Mouse (Mus musculus): Measurements from ENCODE around the gene Patl2. TPM values are rescaled to one million over a fixed set of nuclear protein-coding genes. Genes with fewer than 3 reads are reported as not detected.
A peak's percentile ranks its signal among the peaks of the same experiment; 100 is the strongest.

The Patl2 gene
- polyA plus RNA-seq, 1 experiment from 2014 or later: 0.08 TPM

DNA sequence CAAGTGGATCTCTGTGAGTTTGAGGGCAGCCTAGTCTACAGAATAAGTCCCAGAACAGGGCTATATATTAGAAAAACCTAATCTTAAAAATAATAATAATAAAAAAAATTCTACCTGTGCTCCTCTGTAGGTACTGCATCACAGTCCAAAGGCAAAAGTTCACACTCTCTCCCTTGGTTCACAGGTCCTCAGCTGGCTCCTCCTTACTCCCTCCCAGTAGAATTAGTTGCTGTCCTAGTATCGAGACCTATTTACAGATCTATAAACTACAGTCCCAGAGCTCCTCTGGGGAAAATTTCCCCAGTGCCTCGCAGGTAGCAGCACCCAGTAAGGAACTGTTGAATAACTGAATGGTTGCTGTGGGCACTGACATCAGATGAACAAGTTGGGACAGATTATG, 45.2 kb downstream of the Patl2 start:
- WGBS: 87% methylated on average over 2 of the region's 2 CpGs
- H3K36me3 ChIP-seq (ENCODE audit: control insufficient read depth, insufficient read depth, low read length): no peaks in the 10 kb centered on the region
- H3K27ac ChIP-seq (ENCODE audit: low read depth, low read length): no peak overlapping the region
- no peak overlapping the region for H3K9ac ChIP-seq (ENCODE audit: low read depth, low read length)
- no peaks in the 10 kb centered on the region for H3K27me3 ChIP-seq (replicated peaks; ENCODE audit: control insufficient read depth, insufficient read depth, low read length)
- H3K4me2 ChIP-seq (ENCODE audit: low read length): no peak overlapping the region
- no peak for ATAC-seq
- H3K9me3 ChIP-seq (ENCODE audit: control insufficient read depth, low read length): peaks cover 2% of the 10 kb centered on the region; the same call in 1 of the 2 replicates
- H3K4me1 ChIP-seq (ENCODE audit: control insufficient read depth, insufficient read depth, low read depth, low read length): no peaks in the 10 kb centered on the region
- no peak overlapping the region for H3K4me3 ChIP-seq (ENCODE audit: low read length)

DNA sequence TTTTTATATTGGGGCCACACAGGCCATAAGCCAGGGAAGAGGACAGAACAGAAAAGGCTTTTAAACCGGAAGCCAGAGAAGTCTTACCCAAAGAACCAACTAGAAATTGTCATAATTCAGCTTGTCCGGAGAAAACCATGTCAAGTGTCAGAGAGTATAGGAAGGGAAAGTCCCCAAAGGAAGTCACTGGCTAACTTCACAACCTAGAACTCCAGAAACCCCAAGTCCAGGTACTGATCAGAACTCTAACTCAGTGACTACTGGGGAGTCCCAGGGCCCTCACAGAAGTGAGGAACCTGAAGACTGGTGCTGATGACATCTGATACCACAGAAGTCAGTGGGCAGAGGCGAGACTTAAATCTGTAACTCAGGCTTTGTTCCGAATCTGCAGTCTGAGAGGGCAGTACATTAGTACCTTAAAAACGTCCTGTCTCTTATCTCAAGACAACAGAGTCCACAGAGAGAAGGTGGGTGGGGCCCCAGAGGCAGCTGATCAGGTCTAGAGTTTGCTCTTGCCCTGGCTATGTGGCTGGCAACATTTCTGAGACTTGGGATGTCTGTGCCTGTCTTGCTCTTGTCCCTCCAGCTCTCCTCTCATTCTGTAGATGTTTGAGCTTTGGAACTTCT, 48.0 kb downstream of the Patl2 start:
- Histone ChIP-seq H3K27me3 (replicated peaks; ENCODE audit: control insufficient read depth, insufficient read depth, low read length) (no peaks in the 10 kb centered on the region), H3K36me3 (ENCODE audit: control insufficient read depth, insufficient read depth, low read length) (no peaks in the 10 kb centered on the region), H3K9ac (ENCODE audit: low read depth, low read length) (no peak overlapping the region), H3K4me2 (ENCODE audit: low read length) (no peak overlapping the region), H3K4me3 (ENCODE audit: low read length) (no peak overlapping the region), H3K4me1 (ENCODE audit: control insufficient read depth, insufficient read depth, low read depth, low read length) (no peaks in the 10 kb centered on the region), H3K9me3 (ENCODE audit: control insufficient read depth, low read length) (peaks cover 2% of the 10 kb centered on the region; the same call in 1 of the 2 replicates), H3K27ac (ENCODE audit: low read depth, low read length) (no peak overlapping the region)
- 62% methylated on average over 5 of the region's 5 CpGs for WGBS
- no peak for ATAC-seq

DNA sequence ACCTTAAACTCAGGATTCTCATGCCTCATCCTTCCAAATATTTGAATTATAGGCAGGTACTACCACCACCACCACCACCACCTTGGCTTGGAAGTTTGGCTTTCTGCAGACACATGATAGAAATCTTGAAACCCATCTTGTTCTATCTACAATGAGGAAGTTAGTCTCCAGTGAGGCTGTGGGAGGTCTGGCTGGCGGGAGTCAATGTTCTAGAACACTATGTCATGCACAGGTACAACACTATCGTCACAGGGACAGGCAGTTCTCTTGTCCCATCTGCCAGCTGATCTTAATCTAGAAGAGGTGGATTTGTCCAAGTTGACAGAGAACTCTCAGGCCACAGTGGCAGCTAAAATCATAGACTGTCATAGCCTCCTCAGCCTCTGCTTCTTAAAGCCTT, 53.4 kb downstream of the Patl2 start:
- no peak overlapping the region for H3K9ac ChIP-seq (ENCODE audit: low read depth, low read length)
- no peak overlapping the region for H3K4me2 ChIP-seq (ENCODE audit: low read length)
- H3K27ac ChIP-seq (ENCODE audit: low read depth, low read length): no peak overlapping the region
- no peak overlapping the region for H3K4me3 ChIP-seq (ENCODE audit: low read length)
- no peaks in the 10 kb centered on the region for H3K36me3 ChIP-seq (ENCODE audit: control insufficient read depth, insufficient read depth, low read length)
- ATAC-seq: no peak
- 88% methylated on average over 2 of the region's 2 CpGs for WGBS
- H3K27me3 ChIP-seq (replicated peaks; ENCODE audit: control insufficient read depth, insufficient read depth, low read length): no peaks in the 10 kb centered on the region
- peaks cover 2% of the 10 kb centered on the region; the same call in 1 of the 2 replicates for H3K9me3 ChIP-seq (ENCODE audit: control insufficient read depth, low read length)
- no peaks in the 10 kb centered on the region for H3K4me1 ChIP-seq (ENCODE audit: control insufficient read depth, insufficient read depth, low read depth, low read length)

DNA sequence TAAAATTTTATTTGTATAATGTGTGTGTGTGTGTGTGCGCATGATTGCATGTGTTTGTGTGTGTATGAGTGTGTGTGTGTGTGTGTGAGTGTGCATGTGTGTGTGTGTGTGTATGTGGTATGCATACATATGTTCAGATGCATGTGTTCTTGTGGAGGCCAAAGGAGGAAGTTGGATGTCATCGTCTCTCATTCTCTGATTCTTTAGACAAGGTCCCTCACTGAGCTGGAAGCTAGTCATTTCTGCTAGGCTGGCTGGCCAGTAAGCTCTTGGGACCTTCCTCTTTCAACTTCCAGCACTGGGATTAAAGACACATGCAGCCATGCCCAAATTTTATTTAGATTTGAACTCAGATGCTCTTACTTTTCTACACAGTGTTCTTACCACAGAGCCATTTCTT, 53.9 kb downstream of the Patl2 start:
- ATAC-seq: no peak
- H3K9ac ChIP-seq (ENCODE audit: low read depth, low read length): no peak overlapping the region
- no peak overlapping the region for H3K27ac ChIP-seq (ENCODE audit: low read depth, low read length)
- WGBS: 90% methylated on average over 2 of the region's 2 CpGs
- peaks cover 2% of the 10 kb centered on the region; the same call in 1 of the 2 replicates for H3K9me3 ChIP-seq (ENCODE audit: control insufficient read depth, low read length)
- H3K4me1 ChIP-seq (ENCODE audit: control insufficient read depth, insufficient read depth, low read depth, low read length): no peaks in the 10 kb centered on the region
- no peaks in the 10 kb centered on the region for H3K36me3 ChIP-seq (ENCODE audit: control insufficient read depth, insufficient read depth, low read length)
- H3K4me3 ChIP-seq (ENCODE audit: low read length): no peak overlapping the region
- H3K27me3 ChIP-seq (replicated peaks; ENCODE audit: control insufficient read depth, insufficient read depth, low read length): no peaks in the 10 kb centered on the region
- no peak overlapping the region for H3K4me2 ChIP-seq (ENCODE audit: low read length)

DNA sequence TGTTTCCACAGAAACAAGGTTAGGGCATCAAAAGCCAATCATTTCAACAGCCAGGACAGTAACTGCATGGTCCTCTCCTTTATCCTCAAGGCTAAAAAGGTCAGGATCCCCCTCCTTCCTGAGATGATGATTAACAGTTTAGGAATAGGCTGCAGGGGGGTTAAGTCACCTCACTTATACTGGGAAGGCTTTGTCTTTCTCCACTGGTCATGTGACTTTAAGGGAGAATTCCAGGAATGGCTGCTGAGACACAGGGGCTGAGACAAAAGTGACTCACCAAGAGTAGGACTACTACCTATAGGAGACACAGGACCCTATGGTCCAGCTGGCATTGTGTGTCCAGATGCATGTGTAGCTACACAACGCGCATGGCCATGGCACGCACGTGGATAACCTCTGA, 58.4 kb downstream of the Patl2 start:
- no peaks in the 10 kb centered on the region for H3K9me3 ChIP-seq (ENCODE audit: control insufficient read depth, low read length)
- no peak overlapping the region for H3K27ac ChIP-seq (ENCODE audit: low read depth, low read length)
- H3K9ac ChIP-seq (ENCODE audit: low read depth, low read length): no peak overlapping the region
- no peak overlapping the region for H3K4me2 ChIP-seq (ENCODE audit: low read length)
- no peaks in the 10 kb centered on the region for H3K27me3 ChIP-seq (replicated peaks; ENCODE audit: control insufficient read depth, insufficient read depth, low read length)
- no peak for ATAC-seq
- 96% methylated on average over 4 of the region's 4 CpGs for WGBS
- H3K36me3 ChIP-seq (ENCODE audit: control insufficient read depth, insufficient read depth, low read length): no peaks in the 10 kb centered on the region
- no peaks in the 10 kb centered on the region for H3K4me1 ChIP-seq (ENCODE audit: control insufficient read depth, insufficient read depth, low read depth, low read length)
- H3K4me3 ChIP-seq (ENCODE audit: low read length): no peak overlapping the region

DNA sequence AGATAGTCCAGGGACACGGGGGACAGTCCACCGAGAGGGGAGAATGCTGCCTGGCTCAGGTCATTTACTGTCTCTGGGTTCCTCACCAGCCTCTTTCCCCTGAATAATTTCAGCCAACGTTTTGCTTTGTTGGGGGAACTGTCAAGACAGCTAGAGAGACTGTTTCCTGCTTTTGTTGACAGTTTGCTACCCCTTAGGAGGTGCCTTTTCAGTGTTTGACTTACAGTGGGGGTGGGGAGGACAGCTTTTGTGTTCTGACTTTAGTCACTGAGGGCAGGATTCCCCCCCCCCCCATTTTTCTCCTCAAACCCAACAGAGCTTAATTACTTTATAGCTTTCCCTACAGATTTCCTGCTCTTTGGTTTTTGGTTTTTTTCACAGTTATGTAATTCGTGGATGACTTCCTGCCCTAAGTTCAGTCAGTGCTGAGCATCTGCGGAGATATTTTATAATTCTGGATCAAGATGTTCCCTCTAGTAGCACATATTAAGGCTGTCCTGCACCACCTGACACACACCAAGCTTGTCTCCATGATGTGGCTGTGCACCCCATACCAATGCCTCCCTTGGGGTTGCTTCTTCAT, 59.1 kb downstream of the Patl2 start:
- Histone ChIP-seq H3K27me3 (replicated peaks; ENCODE audit: control insufficient read depth, insufficient read depth, low read length) (no peaks in the 10 kb centered on the region), H3K27ac (ENCODE audit: low read depth, low read length) (no peak overlapping the region), H3K4me2 (ENCODE audit: low read length) (no peak overlapping the region), H3K9ac (ENCODE audit: low read depth, low read length) (no peak overlapping the region), H3K4me3 (ENCODE audit: low read length) (no peak overlapping the region), H3K9me3 (ENCODE audit: control insufficient read depth, low read length) (no peaks in the 10 kb centered on the region), H3K4me1 (ENCODE audit: control insufficient read depth, insufficient read depth, low read depth, low read length) (no peaks in the 10 kb centered on the region), H3K36me3 (ENCODE audit: control insufficient read depth, insufficient read depth, low read length) (no peaks in the 10 kb centered on the region)
- ATAC-seq: no peak
- WGBS: 36% methylated on average over 5 of the region's 5 CpGs

DNA sequence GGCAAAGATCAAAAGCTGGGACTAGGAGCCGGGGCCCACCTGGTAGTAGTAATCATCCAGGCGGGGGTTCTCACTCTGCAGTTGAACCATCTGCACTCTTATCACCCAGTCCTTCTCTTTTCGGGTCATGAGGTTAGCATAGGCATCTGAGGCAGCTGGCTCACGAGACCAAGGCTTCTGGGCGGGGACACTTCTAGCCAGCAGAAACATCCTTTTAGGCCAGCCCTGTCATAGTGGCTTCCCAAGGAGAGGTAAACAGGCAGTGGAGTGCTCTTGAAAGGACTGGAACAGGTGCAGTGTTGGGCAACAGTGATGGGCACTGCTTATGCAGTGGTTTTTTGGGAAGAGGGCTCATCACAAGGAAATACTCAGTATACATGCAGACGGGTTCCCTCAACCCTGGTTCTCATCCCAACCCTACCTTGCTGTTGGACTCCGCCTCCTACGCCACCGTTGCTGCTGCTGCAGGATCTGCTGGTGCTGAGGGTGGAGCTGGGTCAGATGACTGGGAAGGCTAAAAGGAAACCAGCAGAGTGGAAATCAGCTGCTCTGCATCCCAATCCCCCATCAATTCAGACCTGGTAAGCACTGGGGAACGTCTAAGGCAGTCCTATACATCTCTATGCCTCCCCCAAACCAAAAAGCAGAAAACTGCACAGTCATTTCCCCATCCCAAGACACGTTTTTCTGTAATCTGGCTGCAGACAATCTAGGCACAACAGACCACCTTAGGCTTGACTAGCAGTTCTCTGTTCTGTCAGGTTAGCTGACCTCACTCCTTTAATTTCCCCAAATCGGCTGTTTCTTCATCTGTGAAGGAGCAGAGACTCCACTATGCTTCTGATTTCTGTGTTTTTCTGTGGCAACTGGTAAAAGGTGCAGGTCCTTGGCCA, 60.1 kb downstream of the Patl2 start:
- Histone ChIP-seq H3K27ac (ENCODE audit: low read depth, low read length) (no peak overlapping the region), H3K9ac (ENCODE audit: low read depth, low read length) (no peak overlapping the region), H3K9me3 (ENCODE audit: control insufficient read depth, low read length) (no peaks in the 10 kb centered on the region), H3K4me3 (ENCODE audit: low read length) (no peak overlapping the region), H3K4me1 (ENCODE audit: control insufficient read depth, insufficient read depth, low read depth, low read length) (no peaks in the 10 kb centered on the region), H3K36me3 (ENCODE audit: control insufficient read depth, insufficient read depth, low read length) (no peaks in the 10 kb centered on the region), H3K4me2 (ENCODE audit: low read length) (no peak overlapping the region), H3K27me3 (replicated peaks; ENCODE audit: control insufficient read depth, insufficient read depth, low read length) (no peaks in the 10 kb centered on the region)
- WGBS: 60% methylated on average over 12 of the region's 12 CpGs
- ATAC-seq: no peak

DNA sequence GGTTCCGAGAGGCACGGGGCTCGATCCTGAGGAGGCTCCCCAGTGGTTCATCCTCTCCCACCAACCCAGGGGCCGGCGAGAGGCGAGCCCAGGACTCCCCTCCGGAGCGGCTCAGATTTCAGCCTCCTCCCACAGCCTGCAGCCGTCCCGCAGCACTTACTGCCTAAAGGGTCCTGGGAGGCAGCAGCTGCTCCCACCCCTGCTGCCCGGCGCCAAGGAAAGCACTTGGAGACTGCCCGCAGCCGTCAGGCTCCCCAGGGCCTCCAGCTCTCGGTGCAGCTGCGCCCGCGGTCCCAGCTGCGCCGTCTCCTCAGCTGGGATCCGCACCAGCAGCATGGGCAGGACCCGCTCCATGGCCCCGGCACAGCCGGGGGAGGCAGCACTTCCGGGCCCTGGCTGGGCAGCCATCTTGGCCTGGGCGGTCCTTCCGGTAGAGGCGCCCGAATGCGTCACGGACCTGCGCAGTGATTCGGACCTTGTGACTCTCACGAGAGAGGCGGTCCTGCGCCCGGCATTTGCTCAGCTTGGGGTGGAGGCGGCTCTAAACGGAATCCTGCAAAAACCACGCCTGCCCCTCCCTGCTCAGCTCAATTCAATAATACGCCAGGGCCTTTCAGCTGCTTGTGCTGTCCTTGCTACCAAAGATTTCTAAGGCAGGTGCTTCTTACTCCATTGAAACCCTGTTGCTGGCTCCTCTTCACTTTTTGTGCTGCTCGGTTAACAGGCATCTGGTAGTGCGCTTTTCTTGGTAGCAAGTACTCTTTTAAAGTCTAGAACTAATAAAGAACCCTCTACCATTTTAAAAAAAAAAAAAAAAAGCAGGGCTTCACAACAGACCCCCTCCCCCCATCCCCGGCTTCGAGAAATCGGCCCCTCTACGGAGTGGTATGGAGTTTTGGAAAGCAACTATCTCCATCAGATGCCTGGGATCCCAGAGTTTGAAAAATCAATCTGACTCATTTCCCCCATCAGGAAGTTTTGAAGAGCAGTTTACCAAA, 67.7 kb downstream of the Patl2 start, which contains the start of gene Spg11:
Gene Spg11, minus strand, starts transcription at position 426 of the 998 bp plus-strand sequence.
- Histone ChIP-seq H3K9me3 (ENCODE audit: control insufficient read depth, low read length) (no peaks in the 10 kb centered on the region), H3K27ac (ENCODE audit: low read depth, low read length) (peak within 1 kb of the TSS; percentile 98), H3K36me3 (ENCODE audit: control insufficient read depth, insufficient read depth, low read length) (peaks cover 6% of the 10 kb centered on the region; the same call in 1 of the 2 replicates), H3K9ac (ENCODE audit: low read depth, low read length) (peak within 1 kb of the TSS; percentile 99), H3K27me3 (replicated peaks; ENCODE audit: control insufficient read depth, insufficient read depth, low read length) (no peaks in the 10 kb centered on the region), H3K4me2 (ENCODE audit: low read length) (peak within 1 kb of the TSS; percentile 74), H3K4me3 (ENCODE audit: low read length) (peak within 1 kb of the TSS; percentile 98), H3K4me1 (ENCODE audit: control insufficient read depth, insufficient read depth, low read depth, low read length) (peaks cover 11% of the 10 kb centered on the region)
- ATAC-seq: peak; percentile 100
- WGBS: 1% methylated on average over 43 of the region's 47 CpGs
